Mouse (Mus musculus) erythroblast, embryonic 14.5 days (primary cell): ENCODE results near the gene Rad23a.

Experiments
- GATA1 ChIP-seq: IDR thresholded peaks from 2 replicates; pipeline ENCODE4 v1.6.1; 2012; ENCODE audit warnings: low read length, inconsistent platforms, mixed read lengths
- TAL1 ChIP-seq: IDR thresholded peaks from 3 replicates; pipeline ENCODE4 v1.6.1; 2012; ENCODE audit warnings: low read length, inconsistent platforms, mixed read lengths

DNA sequence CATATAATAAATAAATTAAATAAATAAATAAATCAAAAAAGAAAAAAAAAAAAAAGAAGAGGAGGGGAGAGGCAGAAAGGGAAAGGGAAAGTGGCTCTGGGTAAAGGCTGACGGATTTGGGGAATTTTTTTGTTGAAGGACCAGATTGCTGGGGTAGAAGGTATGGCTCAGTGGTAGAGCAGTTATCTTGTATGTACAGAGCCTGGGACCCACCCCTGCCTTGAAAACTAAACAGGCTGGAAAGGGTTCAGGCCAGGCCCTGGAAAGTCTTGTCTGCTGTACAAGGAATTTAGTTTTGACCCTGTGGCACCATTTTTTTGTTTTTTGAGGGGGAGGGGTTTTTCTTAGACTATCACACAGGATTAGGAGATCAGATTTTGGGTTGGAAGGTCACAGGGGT, 38.5 kb upstream of the Rad23a start:
- no peak for TF ChIP-seq GATA1
- no peak for TF ChIP-seq TAL1
